Mouse (Mus musculus) lung, postnatal 0 days (tissue): ENCODE results near the gene Pa2g4. TPM values are rescaled to one million over a fixed set of nuclear protein-coding genes. Genes with fewer than 3 reads are reported as not detected.
"Not testable (repeated sequence)": the region's sequence is repeated elsewhere in the genome, so short reads cannot be mapped to it uniquely, and the experiment has no call there.

Experiments
- ATAC-seq: fragments of 200-750 bp; cut with Nextera tagmentation; 2 replicates; pipeline ENCODE4 v1.8.0; 2017; ENCODE audit warnings: moderate library complexity
- DNase-seq: peaks from one replicate; pipeline ENCODE4 v3.0.0-alpha.2; 2016; ENCODE audit warnings: low spot score
- H3K27ac ChIP-seq: fragments of 300-500 bp; sonication (generic); 2 replicates; pipeline ENCODE4 v1.5.1; 2014; ENCODE audit warnings: antibody characterized with exemption, mild to moderate bottlenecking, low read length, mixed read lengths
- H3K27me3 ChIP-seq: fragments of 300-500 bp; sonication (generic); replicated peaks from 2 replicates; pipeline ENCODE4 v1.6.1; 2014; ENCODE audit warnings: low read length, mixed read lengths; ENCODE audit not compliant: insufficient read depth
- H3K36me3 ChIP-seq: fragments of 300-500 bp; sonication (generic); 2 replicates; pipeline ENCODE4 v1.6.1; 2014; ENCODE audit warnings: low read length, mixed read lengths; ENCODE audit not compliant: insufficient read depth
- H3K4me1 ChIP-seq: fragments of 300-500 bp; sonication (generic); 2 replicates; pipeline ENCODE4 v1.6.1; 2014; ENCODE audit warnings: antibody characterized with exemption, low read depth, low read length, mixed read lengths; ENCODE audit not compliant: insufficient read depth
- H3K4me2 ChIP-seq: fragments of 300-500 bp; sonication (generic); replicated peaks from 2 replicates; pipeline ENCODE4 v1.6.1; 2014; ENCODE audit warnings: low read depth, mild to moderate bottlenecking, low read length, moderate library complexity, mixed read lengths
- H3K4me3 ChIP-seq: fragments of 300-500 bp; sonication (generic); 2 replicates; pipeline ENCODE4 v1.5.1; 2014; ENCODE audit warnings: low read depth, low read length
- H3K9ac ChIP-seq: fragments of 300-500 bp; sonication (generic); replicated peaks from 2 replicates; pipeline ENCODE4 v1.6.1; 2014; ENCODE audit warnings: low read depth, mild to moderate bottlenecking
- H3K9me3 ChIP-seq: fragments of 300-500 bp; sonication (generic); 2 replicates; pipeline ENCODE4 v1.6.1; 2016; ENCODE audit warnings: low read length, mixed read lengths
- CTCF ChIP-seq: IDR thresholded peaks from 2 replicates; pipeline ENCODE4 v1.5.1; 2016; ENCODE audit warnings: antibody characterized with exemption, mild to moderate bottlenecking
- EP300 ChIP-seq: IDR thresholded peaks from 2 replicates; pipeline ENCODE4 v1.6.1; 2016; ENCODE audit warnings: antibody characterized with exemption, mild to moderate bottlenecking, control low read depth
- WGBS: fragments of 180-500 bp; shearing (Covaris S2); extraction: QIAGEN DNeasy Blood & Tissue Kit; methylation state at CpG from one replicate; pipeline ENCODE4 v1.1.7; 2014; 5-methylcytosine and 5-hydroxymethylcytosine counted together
- polyA plus RNA-seq: library from polyadenylated mRNA; unstranded; fragments of >200 nt; fragmentation: Nextera tagmentation; extraction: Ambion mirVana; gene quantifications from 2 replicates; pipeline ENCODE4 v1.2.1, GENCODE M21; 2015

The Pa2g4 gene
- polyA plus RNA-seq, 1 experiment from 2014 or later = 64.2 TPM

DNA sequence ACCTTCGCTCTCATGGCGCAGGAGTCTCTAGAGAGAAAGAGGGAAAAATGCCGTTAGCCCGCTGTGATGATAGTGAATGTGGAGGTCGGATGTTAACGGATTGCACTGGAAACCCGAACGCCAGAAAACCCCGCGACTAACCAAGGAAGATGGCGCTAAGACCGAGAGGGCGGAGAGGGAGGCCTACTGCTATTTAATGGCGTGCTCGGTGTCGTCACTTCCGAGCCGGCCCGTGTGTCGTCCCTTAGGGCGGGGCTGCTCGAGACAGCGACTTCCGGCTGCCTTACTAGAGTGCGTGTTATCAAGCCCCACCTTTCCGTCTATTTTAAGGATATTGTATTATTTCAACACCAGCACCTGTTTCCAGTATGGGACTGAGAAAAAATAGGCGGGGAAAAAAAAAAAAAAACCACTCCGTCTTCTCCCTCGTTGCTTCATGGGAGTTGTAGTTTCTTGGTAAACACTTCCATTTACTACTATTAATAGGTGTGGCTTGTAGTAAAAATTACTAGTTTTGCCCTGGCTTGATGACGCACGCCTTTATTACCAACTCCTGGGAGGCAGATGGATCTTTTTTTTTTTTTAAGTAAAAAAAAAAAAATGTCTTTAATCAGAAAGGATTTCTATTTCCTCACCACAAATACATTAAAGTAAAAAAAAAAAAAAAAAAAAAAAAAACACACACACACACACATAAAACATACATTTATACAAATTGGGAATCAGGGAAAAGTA, 16.7 kb downstream of the Pa2g4 start, which contains the start of gene Rpl41:
Gene Rpl41 (minus strand): TSS at position 359 of the 735 bp plus-strand sequence.
- Histone ChIP-seq H3K4me2 (peak within 1 kb of the TSS; percentile 60), H3K9ac (peak within 1 kb of the TSS; percentile 87)
- TF ChIP-seq CTCF = no peak
- peak; percentile 90 for TF ChIP-seq EP300

DNA sequence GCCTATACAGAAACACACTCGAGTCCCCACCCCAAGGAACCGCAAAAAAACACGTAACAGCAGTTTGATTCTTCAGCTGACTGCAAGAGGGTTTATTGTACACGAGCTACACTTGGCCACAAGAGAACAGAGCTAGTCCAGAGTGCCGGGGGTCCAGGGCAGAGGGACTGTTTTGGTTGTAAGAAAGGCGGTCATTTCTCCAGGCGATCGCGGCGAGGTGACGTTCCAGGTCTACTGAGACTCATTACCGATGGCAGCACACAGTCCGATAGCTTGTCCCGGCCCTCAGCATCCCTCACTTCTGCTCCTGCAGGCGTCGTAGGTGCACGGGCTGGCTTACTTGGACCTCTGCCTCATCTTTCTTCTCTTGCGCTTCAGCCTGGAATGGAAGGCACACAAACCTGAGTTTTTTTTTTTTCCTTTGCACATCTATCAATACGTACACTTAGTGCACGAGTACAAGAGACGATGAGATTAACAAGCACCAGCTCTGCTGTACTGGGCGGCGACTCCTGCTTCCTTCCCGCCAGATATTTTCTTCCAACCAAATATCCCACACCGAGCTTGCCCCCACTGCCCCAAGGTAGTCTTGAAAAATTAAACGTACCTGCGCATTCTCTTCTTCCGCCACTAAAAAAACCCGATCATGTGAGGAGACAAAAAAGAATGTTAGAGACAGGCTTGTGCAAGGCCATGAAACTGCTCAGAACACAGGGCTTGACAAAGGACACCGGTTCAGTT, 17.6 kb downstream of the Pa2g4 start:
- H3K4me1 ChIP-seq, ATAC-seq, H3K27me3 ChIP-seq, H3K9me3 ChIP-seq: not testable (repeated sequence)
- Histone ChIP-seq H3K4me3 (peak overlapping the region; percentile 66), H3K9ac (peak overlapping the region; percentile 87), H3K36me3 (peaks cover 18% of the 10 kb centered on the region; the same call in 1 of the 2 replicates), H3K27ac (peak overlapping the region; percentile 96), H3K4me2 (peak overlapping the region; percentile 60)
- 0% methylated on average over 20 of the region's 30 CpGs for WGBS
- DNase-seq = peak; percentile 46

More for the DNA sequence above, 16.7 kb downstream of the Pa2g4 start, which contains the start of gene Rpl41:
- Histone ChIP-seq H3K4me1 (no peaks in the 10 kb centered on the region; the same call in 1 of the 2 replicates), H3K36me3 (peaks cover 11% of the 10 kb centered on the region; the same call in 1 of the 2 replicates), H3K9me3 (no peaks in the 10 kb centered on the region), H3K27me3 (no peaks in the 10 kb centered on the region), H3K4me3 (peak within 1 kb of the TSS; percentile 66), H3K27ac (peak within 1 kb of the TSS; percentile 96)
- ATAC-seq (peak; percentile 91), DNase-seq (peak; percentile 99)
- 1% methylated on average over 31 of the region's 31 CpGs for WGBS

DNA sequence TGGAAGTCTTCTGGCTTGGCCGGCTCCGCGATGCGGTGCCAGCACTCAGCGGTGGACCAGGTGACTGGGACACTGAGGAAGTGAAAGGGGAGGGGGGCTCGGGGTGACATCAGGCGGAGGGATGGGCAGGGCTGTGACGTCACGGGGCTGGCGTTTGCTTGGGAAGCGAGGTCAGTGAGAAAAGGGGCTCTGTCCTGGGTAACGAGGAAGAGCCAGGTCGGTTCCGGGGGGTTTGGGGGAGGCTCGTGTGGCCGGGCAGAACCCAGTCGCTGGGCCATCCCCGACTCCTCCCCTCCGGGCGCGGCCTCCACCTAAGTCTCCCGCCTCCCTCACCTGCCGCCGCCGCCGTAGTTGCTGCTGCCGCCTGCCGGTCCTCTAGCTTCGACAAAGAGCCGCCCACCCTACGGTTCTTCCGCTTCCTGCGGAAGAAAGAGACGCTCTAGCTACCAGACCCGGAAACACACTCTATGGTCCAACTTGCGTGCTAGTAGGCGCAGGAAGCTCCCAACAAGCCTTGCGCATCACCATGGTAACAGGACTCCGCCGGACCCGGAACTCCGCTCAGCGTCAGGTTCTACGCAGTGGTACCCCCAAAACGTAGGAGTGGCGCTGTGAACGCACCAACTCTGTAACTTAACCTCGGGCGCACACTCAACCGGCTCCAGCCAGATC, 18.3 kb downstream of the Pa2g4 start, which contains the start of gene Zc3h10:
Gene Zc3h10 (minus strand): TSS at position 414 of the 672 bp plus-strand sequence.
- under 1% methylated on average over 44 of the region's 50 CpGs for WGBS
- peak within 1 kb of the TSS; percentile 66 for H3K4me3 ChIP-seq
- DNase-seq (peak; percentile 100), ATAC-seq (peak; percentile 87)
- peak within 1 kb of the TSS; percentile 60 for H3K4me2 ChIP-seq
- peak within 1 kb of the TSS; percentile 96 for H3K27ac ChIP-seq
- no peaks in the 10 kb centered on the region for H3K27me3 ChIP-seq
- H3K36me3 ChIP-seq = peaks cover 23% of the 10 kb centered on the region; the same call in 1 of the 2 replicates
- no peaks in the 10 kb centered on the region; the same call in 1 of the 2 replicates for H3K4me1 ChIP-seq
- peak within 1 kb of the TSS; percentile 87 for H3K9ac ChIP-seq
- TF ChIP-seq EP300 = peak; percentile 67; the same call in 1 of the 2 replicates
- peak; percentile 71 for TF ChIP-seq CTCF
- H3K9me3 ChIP-seq = no peaks in the 10 kb centered on the region

DNA sequence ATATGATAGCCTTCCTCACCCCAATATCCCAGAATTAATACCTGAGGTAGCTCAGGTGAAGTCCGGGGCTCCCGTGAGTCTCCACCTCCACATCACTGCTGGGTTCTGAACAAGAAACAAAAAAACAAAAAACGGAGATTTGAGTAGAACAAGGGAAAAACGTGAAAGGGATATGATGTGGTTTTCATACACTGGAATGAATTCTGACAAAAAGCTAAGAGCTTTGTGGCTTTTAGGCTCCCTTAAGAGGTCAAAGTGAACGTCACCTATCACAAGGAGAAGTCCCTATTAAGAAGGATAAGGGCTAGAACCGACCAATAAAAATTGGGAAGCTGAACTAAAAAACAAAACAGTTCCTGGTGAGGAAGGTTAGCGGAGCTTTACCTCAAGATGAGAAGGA, 19.0 kb downstream of the Pa2g4 start:
- Histone ChIP-seq H3K36me3 (peaks cover 23% of the 10 kb centered on the region; the same call in 1 of the 2 replicates), H3K27ac (peak overlapping the region; percentile 88), H3K9ac (peak overlapping the region; percentile 27), H3K4me2 (peak overlapping the region; percentile 60), H3K9me3 (no peaks in the 10 kb centered on the region), H3K4me1 (no peaks in the 10 kb centered on the region; the same call in 1 of the 2 replicates), H3K27me3 (no peaks in the 10 kb centered on the region), H3K4me3 (peak overlapping the region; percentile 66)
- no peak for ATAC-seq
- TF ChIP-seq CTCF (no peak), EP300 (no peak)
- peak; percentile 39 for DNase-seq
- whole genome bisulfite sequencing = 15% methylated on average over 7 of the region's 7 CpGs

DNA sequence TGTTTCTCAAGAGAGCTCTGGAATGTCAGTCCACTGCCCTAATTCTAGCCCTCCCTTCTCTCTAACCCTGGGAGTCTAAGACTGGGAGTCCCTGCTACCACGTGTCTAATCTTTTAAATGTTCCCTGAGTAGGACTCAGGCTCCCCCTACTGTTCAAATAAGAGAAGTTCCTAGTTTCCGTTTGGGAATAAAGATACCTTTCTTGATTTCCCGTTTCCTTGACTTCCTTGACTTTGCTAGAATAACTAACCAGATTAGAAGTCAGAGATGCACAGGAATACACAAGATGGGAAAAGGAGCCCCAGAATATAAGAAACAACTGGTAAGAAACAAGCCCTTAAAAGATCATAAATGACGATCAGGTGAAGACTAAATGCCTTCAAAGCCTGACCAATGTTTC, 19.4 kb downstream of the Pa2g4 start:
- Histone ChIP-seq H3K4me2 (peak overlapping the region; percentile 60), H3K4me1 (no peaks in the 10 kb centered on the region; the same call in 1 of the 2 replicates), H3K4me3 (peak overlapping the region; percentile 66), H3K36me3 (peaks cover 23% of the 10 kb centered on the region; the same call in 1 of the 2 replicates), H3K9me3 (no peaks in the 10 kb centered on the region), H3K27ac (peak overlapping the region; percentile 88; the same call in 1 of the 2 replicates), H3K9ac (no peak overlapping the region), H3K27me3 (no peaks in the 10 kb centered on the region)
- WGBS = 6% methylated on average over 4 of the region's 4 CpGs
- ATAC-seq (no peak; the same call in 1 of the 2 replicates), DNase-seq (peak; percentile 96)
- TF ChIP-seq EP300 = no peak
- TF ChIP-seq CTCF = peak; percentile 84
